Mouse (Mus musculus) bone marrow macrophage, adult 2 months (primary cell): ENCODE measurements around the gene Fut2.
"Not testable (repeated sequence)": the region's sequence is repeated elsewhere in the genome, so short reads cannot be mapped to it uniquely, and the experiment has no call there.

Experiments used
- CTCF ChIP-seq: IDR thresholded peaks from 2 replicates; pipeline ENCODE4 v1.5.1; 2012; ENCODE audit warnings: low read depth, mild to moderate bottlenecking, low read length, moderate library complexity
- POLR2A ChIP-seq: IDR thresholded peaks from 2 replicates; pipeline ENCODE4 v1.6.1; 2012; ENCODE audit warnings: mild to moderate bottlenecking, low read depth, low read length, borderline replicate concordance

- TF ChIP-seq CTCF, POLR2A: not testable (repeated sequence)
These were observed 4.5 kb downstream of the Fut2 start for GRCm38 (mm10) chr7:45661702-45662101.
